Mouse (Mus musculus) heart, embryonic 10.5 days (tissue): Measurements from ENCODE around the gene Ccdc189. TPM values are rescaled to one million over a fixed set of nuclear protein-coding genes. Genes with fewer than 3 reads are reported as not detected.

Source experiments
- DNase-seq: peaks from one replicate; pipeline ENCODE4 v3.0.0-alpha.2; 2017; ENCODE audit warnings: low spot score
- H3K27ac ChIP-seq: fragments of 300-500 bp; sonication (generic); 2 replicates; pipeline ENCODE4 v1.5.1; 2016; ENCODE audit warnings: mild to moderate bottlenecking
- H3K27me3 ChIP-seq: fragments of 300-500 bp; sonication (generic); 2 replicates; pipeline ENCODE4 v1.6.1; 2016; ENCODE audit warnings: mild to moderate bottlenecking; ENCODE audit not compliant: poor library complexity, insufficient read depth, severe bottlenecking
- H3K36me3 ChIP-seq: fragments of 300-500 bp; sonication (generic); 2 replicates; pipeline ENCODE4 v1.6.1; 2016; ENCODE audit warnings: mild to moderate bottlenecking, moderate library complexity
- H3K4me1 ChIP-seq: fragments of 300-500 bp; sonication (generic); 2 replicates; pipeline ENCODE4 v1.6.1; 2016; ENCODE audit warnings: mild to moderate bottlenecking
- H3K4me3 ChIP-seq: fragments of 300-500 bp; sonication (generic); 2 replicates; pipeline ENCODE4 v1.5.1; 2016; ENCODE audit warnings: mild to moderate bottlenecking, moderate library complexity
- H3K9me3 ChIP-seq: fragments of 300-500 bp; sonication (generic); 2 replicates; pipeline ENCODE4 v1.6.1; 2016; ENCODE audit warnings: mild to moderate bottlenecking, moderate library complexity
- WGBS: fragments of 180-500 bp; shearing (Covaris S2); methylation state at CpG from one replicate; pipeline ENCODE4 v1.1.7; 2016; 5-methylcytosine and 5-hydroxymethylcytosine counted together
- polyA plus RNA-seq: library from polyadenylated mRNA; unstranded; fragments of >200 nt; fragmentation: Nextera tagmentation; extraction: Ambion mirVana; gene quantifications from 2 replicates; pipeline ENCODE4 v1.2.1, GENCODE M21; 2016

The Ccdc189 gene
- polyA plus RNA-seq, 1 experiment from 2014 or later = 9.5 TPM

DNA sequence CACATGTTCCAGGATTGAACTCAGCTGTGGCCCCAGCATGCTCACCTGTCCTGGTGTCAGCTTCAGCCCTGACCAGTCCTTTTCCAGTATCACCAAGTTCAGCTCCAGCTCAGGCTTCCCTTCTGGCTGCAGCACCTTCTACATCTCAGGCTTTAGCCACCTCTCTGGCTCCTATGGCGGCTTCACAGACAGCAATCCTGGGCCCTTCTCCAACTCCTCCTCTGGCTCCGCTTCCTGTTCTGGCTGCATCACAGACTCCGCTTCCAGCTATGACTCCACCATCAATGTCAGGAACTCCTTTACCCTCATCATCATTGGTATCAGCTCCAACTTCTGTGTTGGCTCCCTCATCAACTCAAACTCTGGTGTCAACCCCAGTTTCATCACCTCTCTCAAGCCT lies 46.7 kb downstream of the Ccdc189 start:
- H3K36me3 ChIP-seq = peaks cover 100% of the 10 kb centered on the region
- H3K27me3 ChIP-seq = no peaks in the 10 kb centered on the region
- WGBS = 99% methylated on average over 3 of the region's 3 CpGs
- no peaks in the 10 kb centered on the region for H3K4me1 ChIP-seq
- no peaks in the 10 kb centered on the region for H3K9me3 ChIP-seq
- H3K4me3 ChIP-seq = no peak overlapping the region
- DNase-seq = no peak
- no peak overlapping the region for H3K27ac ChIP-seq

Other genes with a start within 250 kb of the Ccdc189 start
- 18.7 and 19.0 TPM in 2 replicates for gene Zfp768, start 243.0 kb downstream of the Ccdc189 start, polyA plus RNA-seq
- 5.3 and 6.7 TPM in 2 replicates for gene Zfp747, start 212.5 kb downstream of the Ccdc189 start, polyA plus RNA-seq
- gene 9130019O22Rik, start 201.4 kb downstream of the Ccdc189 start, polyA plus RNA-seq = 4.6 and 4.8 TPM in 2 replicates
- gene E430018J23Rik, start 195.0 kb downstream of the Ccdc189 start, polyA plus RNA-seq = 3.8 and 5.5 TPM in 2 replicates
- gene Zfp764, start 181.8 kb downstream of the Ccdc189 start, polyA plus RNA-seq = 5.1 and 6.6 TPM in 2 replicates
- 20.9 and 26.8 TPM in 2 replicates for gene Zfp688, start 166.5 kb downstream of the Ccdc189 start, polyA plus RNA-seq
- gene Zfp689, start 139.4 kb downstream of the Ccdc189 start, polyA plus RNA-seq = 6.6 and 7.0 TPM in 2 replicates
- gene Prr14, start 129.0 kb downstream of the Ccdc189 start, polyA plus RNA-seq = 35.6 and 42.2 TPM in 2 replicates
- 6.4 and 13.0 TPM in 2 replicates for gene Fbrs, start 109.4 kb downstream of the Ccdc189 start, polyA plus RNA-seq
- 47.4 and 56.4 TPM in 2 replicates for gene Srcap, start 76.6 kb downstream of the Ccdc189 start, polyA plus RNA-seq
- gene Gm42715, start 69.0 kb downstream of the Ccdc189 start, polyA plus RNA-seq = 9.4 and 10.0 TPM in 2 replicates
- gene Tmem265, start 27.2 kb downstream of the Ccdc189 start, polyA plus RNA-seq = 4.7 and 5.2 TPM in 2 replicates
- gene Phkg2, start 15.3 kb downstream of the Ccdc189 start, polyA plus RNA-seq = 44.2 and 46.6 TPM in 2 replicates
- gene Rnf40, start 172 bp upstream of the Ccdc189 start, polyA plus RNA-seq = 37.5 and 46.3 TPM in 2 replicates
- gene Zfp629, start 27.2 kb upstream of the Ccdc189 start, polyA plus RNA-seq = 13.0 and 13.8 TPM in 2 replicates
- gene Bcl7c, start 120.3 kb upstream of the Ccdc189 start, polyA plus RNA-seq = 32.3 and 59.4 TPM in 2 replicates
- gene Ctf1, start 124.1 kb upstream of the Ccdc189 start, polyA plus RNA-seq = 3.4 and 6.5 TPM in 2 replicates
- 0.26 TPM in 1 of 2 replicates, not detected in the other for gene Ctf2, start 143.6 kb upstream of the Ccdc189 start, polyA plus RNA-seq
- gene Fbxl19, start 155.9 kb upstream of the Ccdc189 start, polyA plus RNA-seq = 3.4 and 4.8 TPM in 2 replicates
- gene Orai3, start 181.2 kb upstream of the Ccdc189 start, polyA plus RNA-seq = 12.9 and 19.8 TPM in 2 replicates
- gene Setd1a, start 188.1 kb upstream of the Ccdc189 start, polyA plus RNA-seq = 13.2 and 23.7 TPM in 2 replicates
- not detected in 2 replicates for gene Gm49388, start 197.0 kb upstream of the Ccdc189 start, polyA plus RNA-seq
- gene Hsd3b7, start 212.0 kb upstream of the Ccdc189 start, polyA plus RNA-seq = 14.9 and 17.1 TPM in 2 replicates
- 32.4 and 36.3 TPM in 2 replicates for gene Stx4a, start 235.7 kb upstream of the Ccdc189 start, polyA plus RNA-seq
- 1.1 and 3.2 TPM in 2 replicates for gene Stx1b, start 236.0 kb upstream of the Ccdc189 start, polyA plus RNA-seq